In genomic region chr11:77821648-77822047, GRCm38 (mm10) we compare ENCODE assay signal across 8 mouse cellular contexts. TPM values are rescaled to one million over a fixed set of nuclear protein-coding genes. Genes with fewer than 3 reads are reported as not detected.
DNase-seq lines count a peak whose midpoint lies in the region; ATAC-seq and TF ChIP-seq lines count a peak whose summit lies in the region.

No protein-coding gene starts in this region.

- H3K9ac ChIP-seq in ES-Bruce4 (ENCODE audit: low read depth, poor library complexity, severe bottlenecking), result no peak overlapping the region

- TF ChIP-seq EP300 in ES-Bruce4 (IDR thresholded peaks at IDR 0.05; ENCODE audit: insufficient read depth, low read depth, low read length), result no peak

- H3K27ac ChIP-seq in ES-Bruce4 (ENCODE audit: insufficient read depth, low read length), result no peak overlapping the region

- peaks cover 2% of the 10 kb centered on the region for H3K4me1 ChIP-seq in ES-Bruce4 (ENCODE audit: control insufficient read depth, insufficient read depth, low read length)

- ATAC-seq in megakaryocyte, adult 5-6 weeks (ENCODE audit: poor library complexity, severe bottlenecking), result no peak; the same call in 1 of the 2 replicates

- no peaks in the 10 kb centered on the region for H3K9me3 ChIP-seq in ES-Bruce4 (replicated peaks; ENCODE audit: control insufficient read depth, insufficient read depth, low read length, poor library complexity, severe bottlenecking)

- peaks cover 6% of the 10 kb centered on the region; the same call in 1 of the 2 replicates for H3K36me3 ChIP-seq in ES-Bruce4 (ENCODE audit: control insufficient read depth, insufficient read depth, low read length, poor library complexity, severe bottlenecking)

- no peak overlapping the region for H3K4me3 ChIP-seq in ES-Bruce4 (ENCODE audit: low read depth, low read length)

- TF ChIP-seq POLR2A in ES-Bruce4 (IDR thresholded peaks at IDR 0.05; ENCODE audit: insufficient read depth, low read length), result no peak

- peak; percentile 57 for DNase-seq in layer of hippocampus, adult 11-12 months (ENCODE audit: low spot score)
- no peak for DNase-seq in layer of hippocampus, postnatal 10 days (ENCODE audit: low spot score in 2 of 2)
- peak; percentile 57 to 60 for DNase-seq in B cell, adult 2 months
- DNase-seq in cerebellum, postnatal 10 days, result peak; percentile 76 to 81
- peak; percentile 49 for DNase-seq in kidney, postnatal 14 days
- peak; percentile 49 for DNase-seq in retina, postnatal 1 day

- TF ChIP-seq CTCF in ES-Bruce4 (IDR thresholded peaks at IDR 0.05; ENCODE audit: low read depth, low read length), result peak; percentile 99

- H3K27me3 ChIP-seq in ES-Bruce4 (ENCODE audit: control insufficient read depth, insufficient read depth, low read length, poor library complexity, severe bottlenecking), result no peaks in the 10 kb centered on the region

RNA-seq across cellular contexts. Expression of gene Gm10277, which starts 34.1 kb away (rescaled TPM):
- not detected for total RNA-seq in layer of hippocampus, postnatal 10 days (2021)
- not detected in 2 replicates for polyA plus RNA-seq in ES-Bruce4 (2011; ENCODE audit: insufficient read depth, insufficient read length, low read depth, missing spikeins)
- not detected in 2 replicates for total RNA-seq in megakaryocyte, adult 5-6 weeks (2015)
- 0.40 TPM in 1 of 2 replicates, not detected in the other for total RNA-seq in megakaryocyte, adult 5-6 weeks (2017)

RNA-seq across cellular contexts. Expression of gene Myo18a, which starts 58.6 kb away (rescaled TPM):
- 100 to 1,000 TPM; 150 to 167 TPM for total RNA-seq in layer of hippocampus, postnatal 10 days (2021)
- 59.6 and 62.7 TPM in 2 replicates for polyA plus RNA-seq in ES-Bruce4 (2011; ENCODE audit: insufficient read depth, insufficient read length, low read depth, missing spikeins)
- 14.0 and 21.5 TPM in 2 replicates for total RNA-seq in megakaryocyte, adult 5-6 weeks (2015)
- total RNA-seq in megakaryocyte, adult 5-6 weeks (2017), result 69.7 and 84.8 TPM in 2 replicates

Comparison
In these comparisons a context has a peak if more than half of its experiments do, and no peak if none do; other contexts are left out.
1. DNase-seq: peak in layer of hippocampus, adult 11-12 months (single experiment), B cell, adult 2 months (2 of 2), cerebellum, postnatal 10 days (2 of 2), kidney, postnatal 14 days (single experiment) and retina, postnatal 1 day (single experiment); none in layer of hippocampus, postnatal 10 days (0 of 2).